Mouse (Mus musculus) thymus, adult 2 months (tissue): ENCODE data around the gene Trpm6. TPM values are rescaled to one million over a fixed set of nuclear protein-coding genes. Genes with fewer than 3 reads are reported as not detected.

Source experiments
- DNase-seq: peaks from one replicate; pipeline ENCODE4 v3.0.0; 2021
- H3K27ac ChIP-seq: fragments of 200-500 bp; 2 replicates; pipeline ENCODE4 v1.5.1; 2012; ENCODE audit warnings: low read length, control low read depth; ENCODE audit not compliant: control insufficient read depth, insufficient read depth
- H3K27me3 ChIP-seq: fragments of 200-500 bp; 2 replicates; pipeline ENCODE4 v1.6.1; 2012; ENCODE audit warnings: mild to moderate bottlenecking, low read length, moderate library complexity, mixed read lengths; ENCODE audit not compliant: control insufficient read depth, insufficient read depth
- H3K36me3 ChIP-seq: fragments of 200-500 bp; 2 replicates; pipeline ENCODE4 v1.6.1; 2012; ENCODE audit warnings: mild to moderate bottlenecking, low read length, moderate library complexity; ENCODE audit not compliant: control insufficient read depth, insufficient read depth
- H3K4me1 ChIP-seq: fragments of 200-500 bp; replicated peaks from 2 replicates; pipeline ENCODE4 v1.6.1; 2012; ENCODE audit warnings: low read length; ENCODE audit not compliant: control insufficient read depth, insufficient read depth
- H3K4me3 ChIP-seq: fragments of 200-500 bp; 2 replicates; pipeline ENCODE4 v1.5.1; 2012; ENCODE audit warnings: mild to moderate bottlenecking, low read length, control low read depth, moderate library complexity; ENCODE audit not compliant: control insufficient read depth, insufficient read depth
- CTCF ChIP-seq: fragments of 200-500 bp; IDR thresholded peaks from 2 replicates; pipeline ENCODE4 v1.5.1; 2012; ENCODE audit warnings: mild to moderate bottlenecking, control low read depth, low read length, moderate library complexity, borderline replicate concordance; ENCODE audit not compliant: control insufficient read depth, poor library complexity, insufficient read depth; ENCODE audit errors: extremely low read depth
- POLR2A ChIP-seq: fragments of 200-500 bp; IDR thresholded peaks from 2 replicates; pipeline ENCODE4 v1.6.1; 2012; ENCODE audit warnings: mild to moderate bottlenecking, low read length, control low read depth, moderate library complexity; ENCODE audit not compliant: control insufficient read depth, poor library complexity, insufficient read depth; ENCODE audit errors: extremely low read depth
- WGBS: fragments of 180-500 bp; shearing (Covaris S2); methylation state at CpG from one replicate; pipeline ENCODE4 v1.1.7; 2018; 5-methylcytosine and 5-hydroxymethylcytosine counted together
- polyA plus RNA-seq: library from polyadenylated mRNA; depleted of rRNA; stranded (reverse); fragments of >200 nt; gene quantifications from 2 replicates; pipeline ENCODE4 v1.2.3, GENCODE M21; 2012

The Trpm6 gene
- polyA plus RNA-seq, 1 experiment = 0.07 TPM

DNA sequence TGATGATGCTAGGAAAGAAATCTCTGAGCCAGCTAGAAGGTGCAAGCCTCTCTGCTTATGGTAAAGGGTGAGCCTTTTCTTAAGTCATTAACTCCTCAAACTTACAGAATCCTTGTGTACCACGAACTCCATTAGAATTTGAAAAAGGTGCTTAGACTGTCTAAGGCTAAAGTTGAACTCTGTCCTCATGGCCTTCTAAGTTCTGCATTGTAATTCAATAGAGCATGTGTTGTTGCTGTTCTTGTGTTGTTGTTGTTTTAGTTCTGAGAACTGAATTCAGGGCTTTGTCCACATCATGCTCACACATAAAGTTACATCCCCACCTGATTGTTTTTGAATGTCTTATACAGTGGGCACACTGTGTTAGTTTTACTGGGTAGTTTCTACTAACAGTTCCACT, 49.9 kb downstream of the Trpm6 start:
- no peak for TF ChIP-seq POLR2A
- TF ChIP-seq CTCF = no peak

DNA sequence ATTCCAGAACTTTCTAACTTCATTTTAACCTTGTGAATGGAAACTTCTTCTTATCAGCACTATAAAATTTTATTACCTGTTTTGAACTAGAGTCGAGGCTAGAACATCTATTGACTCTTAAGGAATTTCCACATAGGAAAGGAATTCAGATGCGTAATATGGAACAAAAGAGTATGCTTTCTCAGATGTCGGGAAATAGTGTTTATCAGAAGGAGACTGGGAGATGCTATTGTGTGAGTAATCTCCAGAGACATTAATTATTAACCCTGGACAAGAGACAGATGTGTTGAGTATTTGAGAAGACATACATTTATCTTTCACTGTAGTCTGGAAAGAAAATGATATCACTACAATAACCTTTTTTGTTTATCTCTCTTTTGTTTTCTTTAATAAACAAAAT, 61.5 kb downstream of the Trpm6 start:
- Histone ChIP-seq H3K27me3 (no peaks in the 10 kb centered on the region), H3K36me3 (no peaks in the 10 kb centered on the region), H3K4me3 (no peak overlapping the region), H3K4me1 (no peaks in the 10 kb centered on the region), H3K27ac (no peak overlapping the region)
- TF ChIP-seq POLR2A (no peak), CTCF (no peak)
- 81% methylated on average over 3 of the region's 3 CpGs for WGBS
- no peak for DNase-seq

More for the DNA sequence above, 49.9 kb downstream of the Trpm6 start:
- no peak for DNase-seq
- H3K36me3 ChIP-seq = no peaks in the 10 kb centered on the region
- WGBS = 76% methylated on average over 1 of the region's 1 CpGs
- H3K27ac ChIP-seq = no peak overlapping the region
- no peaks in the 10 kb centered on the region for H3K4me1 ChIP-seq
- H3K27me3 ChIP-seq = no peaks in the 10 kb centered on the region
- no peak overlapping the region for H3K4me3 ChIP-seq

DNA sequence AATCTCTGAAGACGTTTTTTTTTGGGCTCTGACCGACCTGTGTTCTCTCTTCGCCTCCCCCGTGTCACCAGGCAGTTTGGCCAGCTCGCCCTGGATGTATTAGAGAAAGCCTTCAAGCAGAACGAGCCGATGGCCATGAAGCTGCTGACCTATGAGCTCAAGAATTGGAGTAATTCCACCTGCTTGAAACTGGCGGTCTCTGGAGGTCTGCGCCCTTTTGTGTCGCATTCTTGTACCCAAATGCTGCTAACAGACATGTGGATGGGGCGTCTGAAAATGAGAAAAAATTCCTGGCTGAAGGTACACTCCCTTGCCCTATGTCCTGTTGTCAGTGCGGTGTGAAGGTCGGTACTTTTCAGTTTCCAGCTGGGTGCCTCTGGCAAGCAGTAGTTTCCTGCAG, 65.4 kb downstream of the Trpm6 start:
- no peaks in the 10 kb centered on the region for H3K36me3 ChIP-seq
- no peaks in the 10 kb centered on the region for H3K27me3 ChIP-seq
- H3K27ac ChIP-seq = no peak overlapping the region
- H3K4me3 ChIP-seq = no peak overlapping the region
- no peak for TF ChIP-seq POLR2A
- TF ChIP-seq CTCF = no peak
- no peak for DNase-seq
- WGBS = 84% methylated on average over 13 of the region's 13 CpGs
- no peaks in the 10 kb centered on the region for H3K4me1 ChIP-seq

- 89% methylated on average over 2 of the region's 2 CpGs for WGBS
- H3K4me3 ChIP-seq = no peak overlapping the region
- no peaks in the 10 kb centered on the region for H3K36me3 ChIP-seq
- no peaks in the 10 kb centered on the region for H3K4me1 ChIP-seq
- DNase-seq = no peak
- H3K27ac ChIP-seq = no peak overlapping the region
- TF ChIP-seq POLR2A (no peak), CTCF (no peak)
- H3K27me3 ChIP-seq = no peaks in the 10 kb centered on the region
Observed at GRCm38 (mm10) chr19:18817425-18817824, 67.6 kb downstream of the Trpm6 start.

GRCm38 (mm10) chr19:18828601-18829000, 78.8 kb downstream of the Trpm6 start:
- 81% methylated on average over 2 of the region's 2 CpGs for WGBS
- H3K4me1 ChIP-seq = no peaks in the 10 kb centered on the region
- TF ChIP-seq POLR2A = no peak
- TF ChIP-seq CTCF = no peak

DNA sequence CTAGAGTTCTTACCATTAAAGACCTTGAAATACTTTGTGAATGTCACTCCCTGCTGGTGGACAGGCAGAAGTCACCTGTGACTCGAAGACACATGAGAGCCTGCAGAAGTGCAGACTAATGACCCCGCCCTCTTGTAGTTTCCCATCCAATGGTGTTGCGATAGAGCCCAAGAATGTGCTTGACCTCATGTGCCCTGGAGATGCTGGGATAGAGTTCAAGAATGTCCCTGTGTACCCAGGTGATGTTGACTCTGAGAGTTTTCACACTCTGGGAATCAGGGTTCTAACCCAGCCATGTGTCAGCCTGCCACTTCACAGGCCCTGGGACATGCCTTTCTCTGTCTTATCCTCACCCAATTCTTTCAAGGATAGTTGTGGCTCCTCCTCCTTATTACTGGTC, 81.4 kb downstream of the Trpm6 start:
- 76% methylated on average over 3 of the region's 3 CpGs for WGBS
- no peaks in the 10 kb centered on the region for H3K36me3 ChIP-seq
- H3K4me1 ChIP-seq = no peaks in the 10 kb centered on the region
- TF ChIP-seq CTCF (no peak), POLR2A (no peak)
- DNase-seq = no peak
- no peak overlapping the region for H3K4me3 ChIP-seq
- no peak overlapping the region for H3K27ac ChIP-seq
- H3K27me3 ChIP-seq = no peaks in the 10 kb centered on the region

More at GRCm38 (mm10) chr19:18828601-18829000, 78.8 kb downstream of the Trpm6 start:
- no peaks in the 10 kb centered on the region for H3K27me3 ChIP-seq
- DNase-seq = no peak
- no peak overlapping the region for H3K27ac ChIP-seq
- no peak overlapping the region for H3K4me3 ChIP-seq
- no peaks in the 10 kb centered on the region for H3K36me3 ChIP-seq

GRCm38 (mm10) chr19:18834971-18835370, 85.2 kb downstream of the Trpm6 start:
- TF ChIP-seq POLR2A = no peak
- TF ChIP-seq CTCF = peak; percentile 57; the same call in 1 of the 2 replicates
- no peaks in the 10 kb centered on the region for H3K27me3 ChIP-seq
- no peaks in the 10 kb centered on the region for H3K4me1 ChIP-seq
- no peaks in the 10 kb centered on the region for H3K36me3 ChIP-seq
- DNase-seq = peak; percentile 54
- no peak overlapping the region for H3K4me3 ChIP-seq
- 8% methylated on average over 6 of the region's 6 CpGs for WGBS
- no peak overlapping the region for H3K27ac ChIP-seq
